ENCODE assay signal across 8 mouse cellular contexts in the genomic region with DNA sequence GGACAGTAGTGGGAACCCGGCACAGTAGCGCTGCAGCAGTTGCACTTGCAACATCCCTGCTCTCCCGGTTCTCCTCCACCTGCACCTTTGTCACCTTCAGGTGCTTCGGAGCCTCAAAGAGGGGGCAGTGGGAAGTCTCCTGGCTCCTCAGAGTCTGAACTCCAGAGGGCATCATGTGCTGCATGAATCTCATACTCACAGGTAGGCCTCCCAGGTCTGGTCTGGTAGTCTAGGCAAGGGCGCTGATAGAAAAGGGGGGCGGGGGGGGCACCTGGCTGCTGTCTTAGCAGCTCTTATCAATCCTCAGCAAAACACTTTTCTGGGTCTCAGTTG. TPM values are rescaled to one million over a fixed set of nuclear protein-coding genes. Genes with fewer than 3 reads are reported as not detected.
A peak's percentile ranks its signal among the peaks of the same experiment; 100 is the strongest.
DNase-seq lines count a peak whose midpoint lies in the region; ATAC-seq and TF ChIP-seq lines count a peak whose summit lies in the region.

No protein-coding gene starts in this region.

- ATAC-seq in liver, embryonic 13.5 days (ENCODE audit: low read depth) = peak; percentile 4; the same call in 1 of the 2 replicates

- H3K27me3 ChIP-seq in testis, adult 2 months (ENCODE audit: control insufficient read depth, insufficient read depth, low read length) = no peaks in the 10 kb centered on the region
- no peaks in the 10 kb centered on the region for H3K27me3 ChIP-seq in liver, embryonic 13.5 days

- DNase-seq in gastrocnemius, adult 2 months = no peak
- DNase-seq in gastrocnemius, postnatal 10 days = no peak
- DNase-seq in testis, postnatal 14 days (ENCODE audit: low spot score) = no peak
- no peak for DNase-seq in liver, embryonic 13.5 days
- DNase-seq in ovary, postnatal 10 days (ENCODE audit: low spot score) = no peak
- DNase-seq in layer of hippocampus, postnatal 25 days (ENCODE audit: extremely low spot score in 1 of 2, low spot score in 1 of 2) = no peak
- no peak for DNase-seq in ovary, postnatal 36 days (ENCODE audit: low spot score)

- H3K27ac ChIP-seq in gastrocnemius, adult 2 months = peak overlapping the region; percentile 95
- no peak overlapping the region; the same call in 1 of the 2 replicates for H3K27ac ChIP-seq in testis, adult 2 months (ENCODE audit: control insufficient read depth, insufficient read depth, low read depth, low read length)
- peak overlapping the region; percentile 84 for H3K27ac ChIP-seq in liver, embryonic 13.5 days

- TF ChIP-seq CTCF in gastrocnemius, adult 2 months (IDR thresholded peaks at IDR 0.05) = no peak
- TF ChIP-seq CTCF in testis, adult 2 months (IDR thresholded peaks at IDR 0.05; ENCODE audit: control insufficient read depth, insufficient read depth, insufficient replicate concordance, low read depth, low read length) = no peak

- intact Hi-C loops in gastrocnemius, adult 2 months (cut with DNase I) = no loop called here

- peak overlapping the region; percentile 92 for H3K4me2 ChIP-seq in liver, embryonic 13.5 days

- no peaks in the 10 kb centered on the region for H3K9me3 ChIP-seq in liver, embryonic 13.5 days (replicated peaks)

- H3K9ac ChIP-seq in liver, embryonic 13.5 days = peak overlapping the region; percentile 77

- TF ChIP-seq POLR2A in testis, adult 2 months (IDR thresholded peaks at IDR 0.05; ENCODE audit: control insufficient read depth, low read depth, low read length) = no peak

- H3K4me3 ChIP-seq in gastrocnemius, adult 2 months = peak overlapping the region; percentile 97
- H3K4me3 ChIP-seq in testis, adult 2 months (ENCODE audit: control insufficient read depth, low read depth, low read length) = peak overlapping the region; percentile 46
- peak overlapping the region; percentile 74 for H3K4me3 ChIP-seq in liver, embryonic 13.5 days (replicated peaks)

- H3K4me1 ChIP-seq in testis, adult 2 months (ENCODE audit: control insufficient read depth, insufficient read depth, low read length) = peaks cover 3% of the 10 kb centered on the region
- H3K4me1 ChIP-seq in liver, embryonic 13.5 days (replicated peaks) = peaks cover 17% of the 10 kb centered on the region

- WGBS in liver, embryonic 13.5 days (ENCODE audit: insufficient replicate concordance) = 8% methylated on average over 6 of the region's 6 CpGs

- H3K36me3 ChIP-seq in testis, adult 2 months (ENCODE audit: control insufficient read depth, insufficient read depth, low read length) = no peaks in the 10 kb centered on the region
- peaks cover 5% of the 10 kb centered on the region for H3K36me3 ChIP-seq in liver, embryonic 13.5 days

RNA-seq across cellular contexts. Expression of gene Bivm, which starts 1.3 kb away (rescaled TPM):
- total RNA-seq in gastrocnemius, adult 2 months (2021) = 1 to 10 TPM; 7.8 to 9.4 TPM
- total RNA-seq in gastrocnemius, postnatal 10 days (2021) = 1 to 10 TPM; 8.1 to 8.8 TPM
- 1.8 and 2.0 TPM in 2 replicates for polyA plus RNA-seq in testis, adult 2 months (2012; rRNA removed)
- polyA plus RNA-seq in liver, embryonic 13.5 days (2015; fragmentation: Nextera tagmentation; extraction: Ambion mirVana) = 4.4 and 5.6 TPM in 2 replicates
- 10 to 100 TPM; 34.1 to 40.1 TPM for total RNA-seq in layer of hippocampus, postnatal 25 days (2021)

RNA-seq across cellular contexts. Expression of gene Kdelc1, which starts 1.4 kb away (rescaled TPM):
- 1 to 10 TPM; 5.4 to 7.8 TPM for total RNA-seq in gastrocnemius, adult 2 months (2021)
- 10 to 100 TPM; 12.3 to 14.3 TPM for total RNA-seq in gastrocnemius, postnatal 10 days (2021)
- 2.3 and 2.9 TPM in 2 replicates for polyA plus RNA-seq in testis, adult 2 months (2012; rRNA removed)
- 21.6 and 24.1 TPM in 2 replicates for polyA plus RNA-seq in liver, embryonic 13.5 days (2015; fragmentation: Nextera tagmentation; extraction: Ambion mirVana)
- total RNA-seq in layer of hippocampus, postnatal 25 days (2021) = 1 to 10 TPM; 9.9 to 10.0 TPM

RNA-seq across cellular contexts. Expression of gene Tex30, which starts 17.8 kb away (rescaled TPM):
- total RNA-seq in gastrocnemius, adult 2 months (2021) = 1 to 10 TPM; 4.9 to 6.1 TPM
- total RNA-seq in gastrocnemius, postnatal 10 days (2021) = 1 to 10 TPM; 5.5 to 6.8 TPM
- polyA plus RNA-seq in testis, adult 2 months (2012; rRNA removed) = 102 and 157 TPM in 2 replicates
- polyA plus RNA-seq in liver, embryonic 13.5 days (2015; fragmentation: Nextera tagmentation; extraction: Ambion mirVana) = 80.3 and 89.4 TPM in 2 replicates
- 1 to 10 TPM; 7.3 to 9.9 TPM for total RNA-seq in layer of hippocampus, postnatal 25 days (2021)

RNA-seq across cellular contexts. Expression of gene Ercc5, which starts 27.5 kb away (rescaled TPM):
- 10 to 100 TPM; 14.0 to 19.9 TPM for total RNA-seq in gastrocnemius, adult 2 months (2021)
- total RNA-seq in gastrocnemius, postnatal 10 days (2021) = 10 to 100 TPM; 10.7 to 12.6 TPM
- 3.6 and 5.2 TPM in 2 replicates for polyA plus RNA-seq in testis, adult 2 months (2012; rRNA removed)
- 5.9 and 6.9 TPM in 2 replicates for polyA plus RNA-seq in liver, embryonic 13.5 days (2015; fragmentation: Nextera tagmentation; extraction: Ambion mirVana)
- 10 to 100 TPM; 19.6 to 20.7 TPM for total RNA-seq in layer of hippocampus, postnatal 25 days (2021)

RNA-seq across cellular contexts. Expression of gene Gm8251, which starts 58.3 kb away (rescaled TPM):
- not detected for total RNA-seq in gastrocnemius, adult 2 months (2021)
- not detected for total RNA-seq in gastrocnemius, postnatal 10 days (2021)
- 3.4 and 4.5 TPM in 2 replicates for polyA plus RNA-seq in testis, adult 2 months (2012; rRNA removed)
- 0.13 and 0.20 TPM in 2 replicates for polyA plus RNA-seq in liver, embryonic 13.5 days (2015; fragmentation: Nextera tagmentation; extraction: Ambion mirVana)
- total RNA-seq in layer of hippocampus, postnatal 25 days (2021) = not detected

Comparison
In these comparisons a context has a peak if more than half of its experiments do, and no peak if none do; other contexts are left out.
1. H3K4me3 ChIP-seq: peak in every context shown above with its lines; median percentile 97 in gastrocnemius, adult 2 months; 74 in liver, embryonic 13.5 days; 46 in testis, adult 2 months.